Mouse (Mus musculus): Measurements from ENCODE around the gene Olfr1368. TPM values are rescaled to one million over a fixed set of nuclear protein-coding genes. Genes with fewer than 3 reads are reported as not detected.

The Olfr1368 gene
- not detected for total RNA-seq (2021)
- long read RNA-seq, experiment 1, result 0 reads
- long read RNA-seq, experiment 2, result 0 reads

GRCm38 (mm10) chr13:21145767-21146166, at the start of gene Olfr1368:
Gene Olfr1368, minus strand, starts transcription at chr13:21145867.
- DNase-seq (ENCODE audit: low spot score in 2 of 2), result no peak

GRCm38 (mm10) chr13:21185521-21185920, 39.9 kb upstream of the Olfr1368 start:
- no peak for DNase-seq (ENCODE audit: low spot score in 2 of 2)

DNA sequence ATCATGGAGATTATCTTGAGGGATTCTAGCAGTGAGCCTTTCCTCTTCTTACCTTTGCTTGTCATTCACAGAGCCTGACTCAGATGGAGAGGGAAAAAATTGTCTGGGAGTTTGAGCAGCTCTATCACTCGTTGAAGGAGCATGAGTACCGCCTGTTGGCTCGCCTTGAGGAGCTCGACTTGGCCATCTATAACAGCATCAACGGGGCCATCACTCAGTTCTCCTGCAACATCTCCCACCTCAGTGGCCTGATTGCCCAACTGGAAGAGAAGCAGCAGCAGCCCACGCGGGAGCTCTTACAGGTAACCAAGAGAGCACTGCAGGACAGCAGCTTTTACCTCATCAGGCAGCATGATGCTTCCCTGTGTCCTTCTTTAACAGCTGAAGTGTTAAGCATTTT, 38.0 kb upstream of the Olfr1368 start:
- no peak for DNase-seq (ENCODE audit: low spot score in 2 of 2)

- no peak for DNase-seq (ENCODE audit: low spot score in 2 of 2)
Observed at GRCm38 (mm10) chr13:21183066-21183465, 37.4 kb upstream of the Olfr1368 start.

DNA sequence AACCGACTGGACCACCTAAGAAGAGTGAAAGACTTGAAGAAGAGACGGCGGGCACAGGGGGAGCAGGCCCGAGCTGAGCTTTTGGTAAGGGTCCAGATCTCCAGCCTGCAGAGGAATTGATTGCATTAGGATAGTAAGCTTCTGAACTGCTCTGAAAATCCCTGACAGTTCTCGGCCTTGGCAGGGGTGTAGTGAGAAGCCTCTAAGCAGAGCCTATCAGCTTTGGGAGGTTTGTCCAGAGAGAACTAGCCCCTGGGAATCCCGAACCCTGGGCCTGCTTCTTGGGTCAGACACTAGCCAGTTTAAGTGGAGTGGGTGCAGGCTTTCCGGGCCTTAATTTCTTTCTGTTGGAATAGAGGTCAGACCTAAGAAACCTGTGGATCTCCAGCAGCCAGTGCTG, 36.3 kb upstream of the Olfr1368 start:
- no peak for DNase-seq (ENCODE audit: low spot score in 2 of 2)

DNA sequence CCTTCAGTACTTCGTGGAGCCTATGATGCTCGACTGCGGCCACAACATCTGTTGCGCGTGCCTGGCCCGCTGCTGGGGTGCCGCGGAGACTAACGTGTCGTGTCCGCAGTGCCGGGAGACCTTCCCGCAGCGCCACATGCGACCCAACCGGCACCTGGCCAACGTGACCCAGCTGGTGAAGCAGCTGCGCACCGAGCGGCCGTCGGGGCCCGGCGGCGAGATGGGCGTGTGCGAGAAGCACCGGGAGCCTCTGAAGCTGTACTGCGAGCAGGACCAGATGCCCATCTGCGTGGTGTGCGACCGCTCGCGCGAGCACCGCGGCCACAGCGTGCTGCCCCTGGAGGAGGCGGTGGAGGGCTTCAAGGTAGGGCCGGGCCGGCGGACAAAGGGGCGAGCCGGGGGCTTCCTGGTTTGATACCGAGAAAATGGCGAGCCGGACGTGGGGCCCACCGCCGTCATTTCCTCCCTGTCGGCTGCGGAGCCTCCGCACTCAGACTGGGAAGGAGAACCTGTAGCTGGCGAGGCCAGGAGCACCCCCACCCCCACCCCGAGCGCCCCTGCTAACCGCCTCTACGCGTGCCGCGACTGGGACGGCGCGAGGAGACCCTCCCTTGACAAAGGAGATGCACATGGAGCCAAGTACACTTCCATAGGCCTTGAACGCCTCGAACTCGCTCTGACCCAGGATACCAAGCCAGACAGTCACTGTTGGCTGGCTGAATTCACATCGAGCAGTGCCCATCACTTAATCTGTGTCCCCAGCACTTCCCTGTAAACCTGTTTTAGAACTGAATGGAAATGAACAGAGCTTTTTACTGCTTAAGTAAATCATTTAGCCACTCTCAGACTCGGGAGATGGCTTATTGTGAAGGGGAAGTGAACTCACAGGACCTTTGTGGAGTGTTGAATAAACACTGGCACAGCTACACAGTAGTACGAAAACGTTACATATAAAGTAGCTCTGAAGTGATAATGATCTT, 35.2 kb upstream of the Olfr1368 start:
- DNase-seq (ENCODE audit: low spot score in 2 of 2), result peak; percentile 45 to 48

GRCm38 (mm10) chr13:21179724-21180550, 34.3 kb upstream of the Olfr1368 start:
- DNase-seq (ENCODE audit: low spot score in 2 of 2), result peak; percentile 90 to 93

GRCm38 (mm10) chr13:21179367-21179723, 33.7 kb upstream of the Olfr1368 start, which contains the start of gene Trim27:
Gene Trim27, plus strand, starts transcription at chr13:21179445.
- no peak for DNase-seq (ENCODE audit: low spot score in 2 of 2)

DNA sequence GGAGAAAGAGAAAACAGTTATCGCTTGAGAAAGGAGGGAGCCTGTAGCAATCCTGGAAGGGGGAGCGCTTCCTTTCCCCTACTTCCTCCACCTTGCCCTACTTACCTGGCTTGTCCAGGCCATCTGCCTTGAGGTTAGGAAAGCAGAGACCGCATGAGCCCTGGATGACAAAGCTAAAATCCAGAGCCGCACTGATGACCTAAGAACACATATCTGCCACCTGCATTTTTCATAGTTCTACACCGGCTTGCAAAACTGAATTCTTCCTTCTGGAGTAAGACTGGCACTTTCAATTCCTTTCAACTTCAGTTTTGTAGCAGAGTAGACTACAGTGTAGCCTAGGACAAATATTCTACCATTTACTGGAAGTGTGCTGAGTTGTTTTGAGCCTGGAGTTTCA, 32.7 kb upstream of the Olfr1368 start:
- DNase-seq (ENCODE audit: low spot score in 2 of 2), result no peak

GRCm38 (mm10) chr13:21177657-21178056, 32.0 kb upstream of the Olfr1368 start:
- no peak for DNase-seq (ENCODE audit: low spot score in 2 of 2)

DNA sequence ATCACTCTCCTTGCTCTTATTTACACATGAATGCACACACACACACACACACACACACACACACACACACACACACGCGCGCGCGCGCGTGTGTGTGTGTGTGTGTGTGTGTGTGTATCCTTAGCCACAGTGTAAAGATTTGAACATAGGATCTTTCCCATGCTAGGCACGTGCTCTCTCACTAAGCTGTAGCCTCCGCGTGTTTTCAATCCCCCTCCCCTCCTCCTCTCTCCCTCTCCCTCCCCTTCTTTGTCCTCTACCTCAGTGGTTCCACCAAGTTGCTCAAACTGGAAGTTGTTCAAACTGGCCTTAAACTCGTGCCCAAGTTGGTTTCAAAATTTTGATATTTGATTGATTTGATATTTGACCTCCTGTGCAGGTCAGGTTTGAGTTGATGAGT, 31.1 kb upstream of the Olfr1368 start:
- DNase-seq (ENCODE audit: low spot score in 2 of 2), result no peak

DNA sequence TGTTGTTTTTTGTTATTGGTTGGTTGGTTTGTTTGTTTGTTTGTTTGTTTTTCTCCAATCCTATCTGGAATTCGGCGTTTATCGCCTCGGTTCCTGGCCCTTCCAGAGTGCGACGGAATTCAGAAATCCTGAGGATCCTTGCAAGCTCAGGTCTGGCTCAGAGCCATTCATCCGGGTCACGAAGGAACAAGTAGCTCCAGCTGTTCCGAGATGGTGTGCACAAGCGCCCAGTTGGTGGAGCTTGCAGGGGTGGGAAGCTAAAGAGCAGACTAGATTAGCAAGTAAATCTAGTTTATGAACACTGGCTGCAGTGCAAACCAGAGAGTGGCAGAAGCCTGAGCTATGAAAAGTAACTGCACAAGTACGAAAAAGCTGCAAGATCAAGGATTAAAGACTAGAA, 27.4 kb upstream of the Olfr1368 start:
- peak; percentile 62 to 67 for DNase-seq (ENCODE audit: low spot score in 2 of 2)

DNA sequence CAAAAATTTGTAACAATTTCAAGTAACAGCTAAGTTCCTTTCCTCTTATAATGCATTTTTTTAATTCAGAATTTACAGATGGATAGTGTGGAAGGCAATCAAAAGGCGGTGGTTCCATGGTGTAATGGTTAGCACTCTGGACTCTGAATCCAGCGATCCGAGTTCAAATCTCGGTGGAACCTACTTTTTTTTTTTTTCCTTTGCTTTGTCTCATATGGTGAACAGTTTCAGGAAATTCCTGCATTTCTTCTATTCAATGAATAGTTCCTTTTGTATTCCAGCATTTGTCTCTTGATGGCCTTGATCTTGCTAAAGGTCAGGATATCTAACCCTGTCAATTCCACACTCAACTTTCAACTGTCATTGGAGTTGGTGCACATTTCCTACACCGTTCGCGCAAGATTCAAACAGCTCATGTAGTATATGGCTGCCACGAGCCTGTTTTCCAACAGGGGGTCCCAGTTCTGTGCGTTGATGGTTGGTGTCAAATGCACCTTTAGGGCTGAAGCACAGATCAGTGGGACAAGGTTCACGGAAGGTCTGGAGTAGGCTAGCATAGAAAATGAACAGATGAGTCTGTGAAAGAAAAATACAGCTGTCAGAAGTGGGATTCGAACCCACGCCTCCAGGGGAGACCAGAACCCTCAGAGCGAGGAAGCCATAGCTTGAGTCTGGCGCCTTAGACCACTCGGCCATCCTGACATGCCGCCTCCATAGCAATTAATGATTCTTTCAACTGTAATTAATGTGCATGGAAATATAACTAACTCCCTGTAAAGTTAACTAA, 26.8 kb upstream of the Olfr1368 start:
- DNase-seq (ENCODE audit: low spot score in 2 of 2), result peak; percentile 73 to 89

- peak in 1 of 2 experiments; percentile 43 for DNase-seq (ENCODE audit: low spot score in 2 of 2)
Observed at GRCm38 (mm10) chr13:21171600-21172150, 26.0 kb upstream of the Olfr1368 start.

- DNase-seq (ENCODE audit: low spot score in 2 of 2), result peak in 1 of 2 experiments; percentile 15
Observed at GRCm38 (mm10) chr13:21171156-21171530, 25.5 kb upstream of the Olfr1368 start.

- DNase-seq (ENCODE audit: low spot score in 2 of 2), result no peak
Observed at GRCm38 (mm10) chr13:21170431-21171155, 24.9 kb upstream of the Olfr1368 start.

DNA sequence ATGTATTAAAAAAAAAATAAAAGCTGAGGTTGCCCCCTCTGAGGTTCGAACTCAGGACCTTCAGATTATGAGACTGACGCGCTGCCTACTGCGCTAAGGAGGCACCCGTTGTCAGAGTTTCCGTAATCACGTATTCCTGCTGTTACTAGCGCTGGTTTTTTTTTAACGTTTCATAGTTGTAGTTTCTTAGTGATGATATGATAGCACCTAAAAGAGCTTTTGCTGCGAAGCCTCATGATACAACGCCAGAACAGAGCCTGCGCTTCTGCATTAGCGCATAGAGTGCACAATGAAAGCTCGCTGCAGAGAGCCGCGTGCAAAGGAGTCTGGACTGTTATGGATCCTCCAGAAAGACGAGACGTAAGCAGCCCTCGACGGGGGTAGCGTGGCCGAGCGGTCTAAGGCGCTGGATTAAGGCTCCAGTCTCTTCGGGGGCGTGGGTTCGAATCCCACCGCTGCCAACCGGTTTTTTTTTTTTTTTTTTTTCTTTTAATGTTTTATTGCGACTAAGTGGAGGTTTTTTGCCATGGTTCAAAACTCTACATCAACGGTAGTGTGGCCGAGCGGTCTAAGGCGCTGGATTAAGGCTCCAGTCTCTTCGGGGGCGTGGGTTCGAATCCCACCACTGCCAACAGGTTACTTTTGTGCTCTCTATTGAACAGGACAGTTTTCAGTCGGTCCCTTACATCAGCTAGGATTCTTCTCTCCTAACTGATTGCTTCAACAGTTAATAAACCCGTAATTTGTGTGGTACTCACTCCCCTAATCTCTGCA, 24.2 kb upstream of the Olfr1368 start:
- DNase-seq (ENCODE audit: low spot score in 2 of 2), result peak; percentile 79 to 80

GRCm38 (mm10) chr13:21169121-21169656, 23.5 kb upstream of the Olfr1368 start:
- no peak for DNase-seq (ENCODE audit: low spot score in 2 of 2)
